Mouse (Mus musculus) ES-Bruce4 (cell line): ENCODE measurements around the gene Map3k3.

Source experiments
- CTCF ChIP-seq: IDR thresholded peaks from one replicate; pipeline ENCODE4 v1.8.1; 2011; ENCODE audit warnings: low read depth, low read length
- POLR2A ChIP-seq: IDR thresholded peaks from one replicate; pipeline ENCODE4 v1.8.1; 2011; ENCODE audit warnings: low read length; ENCODE audit not compliant: insufficient read depth

DNA sequence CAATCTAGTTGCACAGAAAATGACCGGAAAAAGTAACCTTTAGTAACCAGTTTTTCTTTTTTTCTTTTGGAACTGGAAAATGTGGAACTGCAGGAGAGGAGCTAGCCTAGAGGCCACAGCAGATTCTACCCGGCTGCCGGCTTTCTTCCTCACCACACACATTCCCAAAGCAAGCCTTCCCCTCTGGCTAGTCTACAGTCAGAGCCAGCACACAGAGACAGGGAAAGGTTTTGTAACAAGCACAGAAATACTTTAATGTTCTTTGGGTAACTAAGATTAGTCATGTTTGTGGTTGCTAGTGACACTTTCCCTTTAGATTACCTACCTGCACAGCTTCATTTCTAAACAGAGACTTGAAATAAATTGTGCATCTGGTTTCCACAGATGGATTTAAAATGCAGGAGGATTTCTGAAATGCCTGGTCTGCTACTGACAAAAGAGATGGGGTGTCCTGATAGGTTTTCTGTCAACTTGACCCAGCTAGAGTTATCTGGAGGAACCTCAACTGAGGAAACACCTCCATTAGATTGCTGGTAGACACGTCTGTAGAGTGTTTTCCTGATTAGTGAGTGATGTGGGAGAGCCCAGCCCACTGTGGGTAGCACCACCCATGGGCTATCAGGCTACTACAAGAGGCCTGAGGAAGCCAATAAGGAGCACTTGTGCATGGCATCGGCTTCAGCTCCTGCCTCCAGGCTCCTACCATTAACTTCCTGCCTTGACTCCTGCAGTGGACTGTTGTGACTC, 93.8 kb downstream of the Map3k3 start:
- no peak for TF ChIP-seq POLR2A
- no peak for TF ChIP-seq CTCF
